Comparison of ENCODE assay signal across 8 mouse cellular contexts in the genomic region with DNA sequence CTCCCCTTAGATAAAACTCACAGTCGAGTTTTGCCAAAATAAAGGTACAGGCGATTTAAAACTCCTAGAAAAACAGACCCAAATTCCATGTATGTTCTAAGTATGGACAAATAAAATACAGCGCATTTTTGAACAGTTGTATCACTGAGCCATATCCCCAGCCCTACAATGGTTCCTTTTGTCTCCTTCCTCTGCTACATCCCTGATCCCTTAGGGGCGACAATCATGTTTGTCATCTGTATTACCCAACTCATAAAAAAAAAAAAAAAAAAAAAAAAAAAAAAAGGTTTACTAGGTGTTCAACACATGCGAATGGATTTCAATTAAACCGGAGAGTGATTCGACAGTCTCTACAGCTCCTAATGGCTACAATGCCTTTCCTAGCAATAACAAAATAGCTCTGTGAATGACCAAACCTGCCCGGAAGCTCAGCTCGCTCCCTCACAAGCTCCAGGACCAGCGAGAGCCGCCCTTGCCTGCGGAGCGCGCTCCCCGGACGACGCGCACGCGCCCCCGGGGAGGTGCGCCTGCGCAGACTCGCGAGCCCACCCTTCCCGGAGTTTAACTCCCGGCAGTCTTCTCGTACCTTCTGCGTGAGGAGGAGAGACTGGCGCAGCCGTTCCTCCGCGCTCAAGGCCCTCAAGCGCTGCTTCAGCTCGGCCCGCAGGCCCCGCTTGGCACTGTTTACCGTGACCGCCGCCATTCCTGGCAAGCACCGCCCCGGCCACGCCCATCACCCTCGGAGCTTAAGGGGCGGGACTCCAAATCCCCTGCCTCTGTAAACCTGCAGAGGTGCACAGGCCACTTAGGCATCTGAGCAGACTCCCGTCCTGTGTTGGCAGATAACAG. TPM values are rescaled to one million over a fixed set of nuclear protein-coding genes. Genes with fewer than 3 reads are reported as not detected.
DNase-seq lines count a peak whose midpoint lies in the region; ATAC-seq and TF ChIP-seq lines count a peak whose summit lies in the region.
"Not testable (repeated sequence)": the region's sequence is repeated elsewhere in the genome, so short reads cannot be mapped to it uniquely, and the experiment has no call there.

No protein-coding gene starts in this region.

- H3K36me3 ChIP-seq in forebrain, embryonic 16.5 days (ENCODE audit: control insufficient read depth, insufficient read depth); hindbrain, embryonic 12.5 days; lung, embryonic 14.5 days (ENCODE audit: insufficient read depth); neural tube, embryonic 13.5 days: not testable (repeated sequence)

- 0 out of 2 replicates have a peak overlapping the region, but pooled peaks have one; percentile 2 for H3K9ac ChIP-seq in forebrain, embryonic 16.5 days (replicated peaks; ENCODE audit: low read depth, low read length)
- not testable (repeated sequence) for H3K9ac ChIP-seq in hindbrain, embryonic 12.5 days
- peak overlapping the region; percentile 47 for H3K9ac ChIP-seq in lung, embryonic 14.5 days
- peak overlapping the region; percentile 63 for H3K9ac ChIP-seq in neural tube, embryonic 13.5 days

- peak overlapping the region; percentile 47 for H3K27ac ChIP-seq in forebrain, embryonic 16.5 days (ENCODE audit: low read length)
- H3K27ac ChIP-seq in hindbrain, embryonic 12.5 days, result peak overlapping the region; percentile 73
- H3K27ac ChIP-seq in layer of hippocampus, adult 2 months, result peak overlapping the region; percentile 76
- peak overlapping the region; percentile 79; the same call in 1 of the 2 replicates for H3K27ac ChIP-seq in lung, embryonic 14.5 days (ENCODE audit: low read depth)
- H3K27ac ChIP-seq in neural tube, embryonic 13.5 days (replicated peaks), result peak overlapping the region; percentile 74

- peak overlapping the region; percentile 35 for H3K4me3 ChIP-seq in forebrain, embryonic 16.5 days (replicated peaks; ENCODE audit: low read length)
- H3K4me3 ChIP-seq in hindbrain, embryonic 12.5 days, result peak overlapping the region; percentile 28
- peak overlapping the region; percentile 56 for H3K4me3 ChIP-seq in layer of hippocampus, adult 2 months
- peak overlapping the region; percentile 31 for H3K4me3 ChIP-seq in lung, embryonic 14.5 days (ENCODE audit: low read depth, low read length)
- peak overlapping the region; percentile 37 for H3K4me3 ChIP-seq in neural tube, embryonic 13.5 days

- peak; percentile 29 for DNase-seq in T-cell, adult 2 months (ENCODE audit: low spot score)
- DNase-seq in cerebellum, postnatal 25 days, result peak; percentile 59 to 61
- peak in 1 of 2 experiments; percentile 26 for DNase-seq in layer of hippocampus, adult 2 months (ENCODE audit: low spot score in 2 of 2)
- peak; percentile 24 for DNase-seq in lung, embryonic 14.5 days
- peak; percentile 26 for DNase-seq in thymus, postnatal 4 days

- WGBS in forebrain, embryonic 16.5 days, result 5% methylated on average over 16 of the region's 46 CpGs
- WGBS in hindbrain, embryonic 12.5 days, result 8% methylated on average over 16 of the region's 46 CpGs
- 4% methylated on average over 17 of the region's 46 CpGs for WGBS in lung, embryonic 14.5 days
- 14% methylated on average over 15 of the region's 46 CpGs for WGBS in neural tube, embryonic 13.5 days

- H3K4me2 ChIP-seq in forebrain, embryonic 16.5 days (ENCODE audit: low read length), result peak overlapping the region; percentile 25
- peak overlapping the region; percentile 46 for H3K4me2 ChIP-seq in hindbrain, embryonic 12.5 days (replicated peaks)
- H3K4me2 ChIP-seq in lung, embryonic 14.5 days, result peak overlapping the region; percentile 55
- H3K4me2 ChIP-seq in neural tube, embryonic 13.5 days, result peak overlapping the region; percentile 50

- not testable (repeated sequence) for H3K9me3 ChIP-seq in forebrain, embryonic 16.5 days (ENCODE audit: control insufficient read depth, low read length); hindbrain, embryonic 12.5 days (replicated peaks); lung, embryonic 14.5 days (ENCODE audit: low read depth, low read length); neural tube, embryonic 13.5 days

- not testable (repeated sequence) for TF ChIP-seq CTCF in layer of hippocampus, adult 2 months (conservative IDR thresholded peaks at IDR 0.05); lung, embryonic 14.5 days (IDR thresholded peaks at IDR 0.05; ENCODE audit: low read depth)

- H3K27me3 ChIP-seq in forebrain, embryonic 16.5 days (replicated peaks; ENCODE audit: control insufficient read depth, insufficient read depth, low read length); hindbrain, embryonic 12.5 days; lung, embryonic 14.5 days (ENCODE audit: insufficient read depth, low read length); neural tube, embryonic 13.5 days: not testable (repeated sequence)

- peak; percentile 94 for ATAC-seq in forebrain, embryonic 16.5 days
- peak; percentile 95 for ATAC-seq in hindbrain, embryonic 12.5 days (ENCODE audit: low FRiP score)
- peak; percentile 94 for ATAC-seq in lung, embryonic 14.5 days (ENCODE audit: insufficient read depth)
- ATAC-seq in neural tube, embryonic 13.5 days (ENCODE audit: low read depth), result peak; percentile 96

- not testable (repeated sequence) for H3K4me1 ChIP-seq in forebrain, embryonic 16.5 days (replicated peaks; ENCODE audit: control insufficient read depth, insufficient read depth, low read length); hindbrain, embryonic 12.5 days; lung, embryonic 14.5 days (ENCODE audit: insufficient read depth); neural tube, embryonic 13.5 days (replicated peaks)

RNA-seq across cellular contexts. Expression of gene Mthfsl, which starts 0.8 kb away (rescaled TPM):
- polyA plus RNA-seq in forebrain, embryonic 16.5 days (2015; fragmentation: Nextera tagmentation; extraction: Ambion mirVana), result 29.3 and 36.6 TPM in 2 replicates
- 33.4 and 35.9 TPM in 2 replicates for polyA plus RNA-seq in hindbrain, embryonic 12.5 days (2016; fragmentation: Nextera tagmentation; extraction: Ambion mirVana)
- total RNA-seq in layer of hippocampus, adult 2 months (2021), result 10 to 100 TPM; 31.7 to 39.1 TPM
- polyA plus RNA-seq in lung, embryonic 14.5 days (2014; fragmentation: Nextera tagmentation; extraction: Ambion mirVana), result 30.6 and 31.6 TPM in 2 replicates
- 38.5 and 40.5 TPM in 2 replicates for polyA plus RNA-seq in neural tube, embryonic 13.5 days (2015; fragmentation: Nextera tagmentation; extraction: Ambion mirVana)

RNA-seq across cellular contexts. Expression of gene Bcl2a1d, which starts 12.4 kb away (rescaled TPM):
- polyA plus RNA-seq in forebrain, embryonic 16.5 days (2015; fragmentation: Nextera tagmentation; extraction: Ambion mirVana), result not detected in 2 replicates
- not detected in 2 replicates for polyA plus RNA-seq in hindbrain, embryonic 12.5 days (2016; fragmentation: Nextera tagmentation; extraction: Ambion mirVana)
- total RNA-seq in layer of hippocampus, adult 2 months (2021), result not detected
- 1.1 and 1.2 TPM in 2 replicates for polyA plus RNA-seq in lung, embryonic 14.5 days (2014; fragmentation: Nextera tagmentation; extraction: Ambion mirVana)
- polyA plus RNA-seq in neural tube, embryonic 13.5 days (2015; fragmentation: Nextera tagmentation; extraction: Ambion mirVana), result 0.25 TPM in 1 of 2 replicates, not detected in the other
